Mouse (Mus musculus) ES-E14 (cell line): ENCODE measurements around the gene Nppa. TPM values are rescaled to one million over a fixed set of nuclear protein-coding genes. Genes with fewer than 3 reads are reported as not detected.

Experiments
- DNase-seq: peaks from one replicate; pipeline ENCODE4 v3.0.0-alpha.2; 2013; ENCODE audit warnings: low read depth, low spot score
- H3K27ac ChIP-seq: 2 replicates; pipeline ENCODE4 v1.5.1; 2012; ENCODE audit warnings: low read depth, mild to moderate bottlenecking, low read length, moderate library complexity, mixed read lengths; ENCODE audit not compliant: poor library complexity, insufficient read depth, severe bottlenecking
- H3K36me3 ChIP-seq: 2 replicates; pipeline ENCODE4 v1.6.1; 2012; ENCODE audit warnings: mild to moderate bottlenecking, low read length, moderate library complexity, mixed read lengths; ENCODE audit not compliant: control insufficient read depth, poor library complexity, insufficient read depth, severe bottlenecking
- H3K4me1 ChIP-seq, 2 experiments: fragments of 150-350 bp in 1 of 2; sonication (generic) in 1 of 2; 2 replicates each; pipeline ENCODE4 v1.6.1; 2012; ENCODE audit warnings: low read length in 2 of 2, mild to moderate bottlenecking in 1 of 2, mixed read lengths in 1 of 2; ENCODE audit not compliant: control insufficient read depth in 2 of 2, insufficient read depth in 2 of 2, poor library complexity in 1 of 2
- H3K4me3 ChIP-seq, 2 experiments: fragments of 150-350 bp in 1 of 2; sonication (generic) in 1 of 2; 2 replicates each; pipeline ENCODE4 v1.5.1; 2012; ENCODE audit warnings: low read length in 2 of 2, low read depth in 1 of 2, mild to moderate bottlenecking in 1 of 2, mixed read lengths in 1 of 2; ENCODE audit not compliant: insufficient read depth in 1 of 2, poor library complexity in 1 of 2, severe bottlenecking in 1 of 2
- H3K9ac ChIP-seq: 2 replicates; pipeline ENCODE4 v1.6.1; 2012; ENCODE audit warnings: low read depth, mild to moderate bottlenecking, low read length, mixed read lengths; ENCODE audit not compliant: poor library complexity, insufficient read depth, severe bottlenecking
- H3K9me3 ChIP-seq: fragments of 150-350 bp; sonication (generic); 2 replicates; pipeline ENCODE4 v1.6.1; 2012; ENCODE audit warnings: low read depth, mild to moderate bottlenecking, low read length; ENCODE audit not compliant: control insufficient read depth, insufficient read depth
- CHD2 ChIP-seq: IDR thresholded peaks from 2 replicates; pipeline ENCODE4 v1.6.1; 2014; ENCODE audit warnings: mild to moderate bottlenecking, low read depth, low read length, inconsistent platforms
- HCFC1 ChIP-seq: IDR thresholded peaks from 2 replicates; pipeline ENCODE4 v1.6.1; 2012; ENCODE audit warnings: low read length, inconsistent platforms, borderline replicate concordance; ENCODE audit not compliant: insufficient read depth
- MAFK ChIP-seq: IDR thresholded peaks from 2 replicates; pipeline ENCODE4 v1.6.1; 2014; ENCODE audit warnings: mild to moderate bottlenecking, low read depth, low read length, inconsistent platforms; ENCODE audit not compliant: insufficient read depth
- ZC3H11A ChIP-seq: IDR thresholded peaks from 2 replicates; pipeline ENCODE4 v1.6.1; 2012; ENCODE audit warnings: low read depth, mild to moderate bottlenecking, inconsistent platforms, low read length, borderline replicate concordance
- ZNF384 ChIP-seq: IDR thresholded peaks from 2 replicates; pipeline ENCODE4 v1.6.1; 2012; ENCODE audit warnings: low read depth, low read length, inconsistent platforms
- in situ Hi-C, 2 experiments: fragments of 600-800 bp; cut with MboI; formaldehyde crosslinking; loops; one replicate each; pipeline ENCODE4 v1.15.1; 2025; ENCODE audit warnings: low sequenced_read_pairs in 2 of 2, inconsistent platforms in 1 of 2; ENCODE audit not compliant: unreplicated experiment in 2 of 2
- total RNA-seq: library from RNA; depleted of rRNA; stranded (reverse); fragments of 300-350 nt; gene quantifications from 2 replicates; pipeline ENCODE4 v1.2.3, GENCODE M21; 2012

Nppa gene
- total RNA-seq, 1 experiment = not detected

GRCm38 (mm10) chr4:148012216-148012615, 11.7 kb downstream of the Nppa start:
- Histone ChIP-seq H3K4me3 (no peak overlapping the region), H3K9me3 (no peaks in the 10 kb centered on the region), H3K27ac (no peak overlapping the region), H3K36me3 (peaks cover 86% of the 10 kb centered on the region), H3K9ac (no peak overlapping the region), H3K4me1 (no peaks in the 10 kb centered on the region)
- DNase-seq = no peak
- TF ChIP-seq HCFC1 = no peak
- no peak for TF ChIP-seq ZC3H11A
- no peak for TF ChIP-seq MAFK
- TF ChIP-seq ZNF384 = no peak
- TF ChIP-seq CHD2 = no peak
- in situ Hi-C loops = no loop called here

GRCm38 (mm10) chr4:148015418-148015817, 14.9 kb downstream of the Nppa start:
- DNase-seq = peak; percentile 45
- no peak for TF ChIP-seq HCFC1
- TF ChIP-seq MAFK = no peak
- TF ChIP-seq CHD2 = no peak
- no peak for TF ChIP-seq ZC3H11A
- no peak for TF ChIP-seq ZNF384
- no peaks in the 10 kb centered on the region for H3K9me3 ChIP-seq
- peaks cover 87% of the 10 kb centered on the region for H3K36me3 ChIP-seq
- H3K4me3 ChIP-seq = no peak overlapping the region
- no peaks in the 10 kb centered on the region for H3K4me1 ChIP-seq
- in situ Hi-C loops = no loop called here
- no peak overlapping the region for H3K27ac ChIP-seq
- H3K9ac ChIP-seq = no peak overlapping the region

GRCm38 (mm10) chr4:148016981-148017380, 16.5 kb downstream of the Nppa start:
- H3K36me3 ChIP-seq = peaks cover 81% of the 10 kb centered on the region
- in situ Hi-C loops = no loop called here
- H3K9me3 ChIP-seq = no peaks in the 10 kb centered on the region
- no peak overlapping the region for H3K9ac ChIP-seq
- H3K4me3 ChIP-seq = no peak overlapping the region
- TF ChIP-seq HCFC1 = no peak
- TF ChIP-seq MAFK = no peak
- no peak for TF ChIP-seq ZNF384
- TF ChIP-seq ZC3H11A = no peak
- TF ChIP-seq CHD2 = no peak
- no peak overlapping the region for H3K27ac ChIP-seq
- no peaks in the 10 kb centered on the region for H3K4me1 ChIP-seq
- no peak for DNase-seq

GRCm38 (mm10) chr4:148018410-148018809, 17.9 kb downstream of the Nppa start:
- Histone ChIP-seq H3K4me1 (no peaks in the 10 kb centered on the region), H3K36me3 (peaks cover 77% of the 10 kb centered on the region), H3K9ac (no peak overlapping the region), H3K27ac (no peak overlapping the region), H3K4me3 (no peak overlapping the region), H3K9me3 (no peaks in the 10 kb centered on the region)
- no peak for TF ChIP-seq CHD2
- in situ Hi-C loops = no loop called here
- DNase-seq = no peak

- peaks cover 68% of the 10 kb centered on the region for H3K36me3 ChIP-seq
- DNase-seq = no peak
- TF ChIP-seq CHD2 (no peak), MAFK (no peak), ZNF384 (no peak), ZC3H11A (no peak), HCFC1 (no peak)
- no peak overlapping the region for H3K4me3 ChIP-seq
- no peak overlapping the region for H3K9ac ChIP-seq
- no peaks in the 10 kb centered on the region for H3K4me1 ChIP-seq
- in situ Hi-C loops = no loop called here
- H3K27ac ChIP-seq = no peak overlapping the region
- H3K9me3 ChIP-seq = no peaks in the 10 kb centered on the region
These were observed 23.5 kb downstream of the Nppa start for GRCm38 (mm10) chr4:148024003-148024402.
